Mouse (Mus musculus) skeletal muscle tissue, adult 2 months (tissue): Measurements from ENCODE around the gene Map4.

Experiments
- DNase-seq: peaks from one replicate; pipeline ENCODE4 v3.0.0-alpha.2; 2012; ENCODE audit warnings: low read depth, low spot score

Map4 gene

GRCm38 (mm10) chr9:109997441-109997840 is 66.2 kb downstream of the Map4 start:
- no peak for DNase-seq

DNA sequence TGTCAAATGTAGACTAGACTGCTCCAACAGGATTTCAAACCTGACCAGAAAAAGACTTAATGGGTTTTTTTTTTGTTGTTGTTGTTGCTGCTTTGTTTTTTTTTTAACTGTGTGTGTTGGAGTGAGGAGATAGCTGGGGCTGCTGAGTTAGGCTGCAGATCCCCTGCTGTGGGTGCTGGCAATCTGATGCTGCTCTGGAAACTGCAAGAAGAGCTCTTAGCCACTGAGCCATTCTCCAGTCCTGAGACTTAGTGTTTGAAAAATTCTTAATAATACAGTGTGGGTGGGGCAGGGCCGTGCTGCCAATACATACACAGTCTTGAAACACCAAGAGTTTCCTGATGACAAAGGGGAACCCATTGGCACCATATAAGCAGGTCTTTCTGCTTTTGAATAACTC is 70.7 kb downstream of the Map4 start:
- DNase-seq: no peak

DNA sequence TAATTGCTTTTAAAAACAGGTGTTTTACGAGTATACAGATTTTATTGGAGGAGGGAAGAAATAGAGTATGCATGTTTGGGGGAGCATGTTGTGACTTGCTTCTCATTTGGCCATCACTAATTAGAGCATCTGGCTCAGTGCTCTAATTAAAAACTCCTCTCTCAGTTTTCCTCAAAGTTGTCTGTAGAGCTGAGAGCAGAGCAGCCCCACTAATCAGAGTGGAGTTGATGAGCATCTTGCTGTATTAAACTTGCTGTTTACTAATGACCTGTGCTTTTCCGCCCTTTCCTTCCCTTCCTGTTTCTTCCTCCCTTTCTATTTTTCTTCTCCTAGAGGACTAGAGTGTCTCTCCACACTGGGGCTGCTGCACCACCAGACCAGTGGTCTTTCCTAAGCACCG is 71.2 kb downstream of the Map4 start:
- no peak for DNase-seq

DNA sequence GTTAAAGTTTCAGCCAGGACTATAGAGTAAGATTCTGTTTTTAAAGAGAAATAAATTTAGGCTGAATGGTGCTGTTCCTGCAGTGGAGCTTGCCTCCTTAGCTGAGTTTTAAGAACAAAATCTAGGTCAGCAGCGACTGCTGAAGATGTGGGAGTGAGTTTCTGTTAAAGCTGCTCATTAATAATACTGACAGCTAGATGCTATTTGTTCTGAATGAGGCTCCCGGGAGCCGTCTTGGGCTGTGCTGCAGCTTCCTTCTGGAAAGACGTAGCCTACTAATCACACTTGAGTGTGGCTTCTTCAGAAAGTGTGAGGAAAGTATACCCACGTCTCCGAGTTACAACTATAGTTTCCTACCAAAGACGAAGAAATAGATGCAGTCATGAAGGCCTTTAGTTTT is 88.0 kb downstream of the Map4 start:
- no peak for DNase-seq

GRCm38 (mm10) chr9:110020405-110020804 is 89.1 kb downstream of the Map4 start:
- no peak for DNase-seq

DNA sequence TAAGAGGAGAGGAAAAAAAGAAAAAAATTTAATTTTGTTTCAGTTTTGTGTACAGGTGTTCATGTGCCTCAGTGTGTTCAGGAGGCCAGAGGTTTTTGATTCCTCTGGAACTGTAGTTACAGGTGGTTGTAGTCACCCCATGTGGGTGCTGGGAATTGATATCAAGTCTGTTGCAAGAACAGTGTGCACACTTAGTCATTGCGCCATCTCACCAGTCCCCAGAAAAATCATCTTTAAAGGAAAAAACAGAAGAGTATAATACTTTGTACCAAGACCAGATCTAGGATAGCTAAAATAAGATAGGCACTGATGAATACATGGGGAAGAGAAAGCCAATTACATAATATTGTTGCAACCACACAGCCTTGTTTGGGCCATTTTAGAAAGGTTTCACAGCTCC is 90.2 kb downstream of the Map4 start:
- DNase-seq: no peak

DNA sequence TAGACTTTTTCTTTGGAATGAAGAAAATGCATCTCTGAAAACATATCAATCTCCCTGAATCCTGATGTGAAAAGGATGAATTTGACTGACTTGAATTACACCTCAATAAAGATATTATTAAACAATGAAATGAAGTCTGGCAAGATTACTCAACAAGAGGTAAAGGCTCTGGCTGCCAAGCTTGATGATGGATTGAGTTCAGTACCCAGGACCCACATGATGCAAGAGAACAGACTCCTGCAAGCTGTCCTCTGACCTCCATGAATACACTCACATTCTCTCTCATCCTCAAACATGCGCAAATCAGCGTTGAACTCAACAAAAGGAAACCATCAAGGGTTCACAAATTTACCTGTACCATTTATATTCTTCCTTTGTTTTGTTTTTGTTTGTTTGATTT is 90.9 kb downstream of the Map4 start:
- no peak for DNase-seq

- DNase-seq: no peak
Measured at GRCm38 (mm10) chr9:110035091-110035490, 103.8 kb downstream of the Map4 start.

GRCm38 (mm10) chr9:110037895-110038294 is 106.6 kb downstream of the Map4 start:
- no peak for DNase-seq

DNA sequence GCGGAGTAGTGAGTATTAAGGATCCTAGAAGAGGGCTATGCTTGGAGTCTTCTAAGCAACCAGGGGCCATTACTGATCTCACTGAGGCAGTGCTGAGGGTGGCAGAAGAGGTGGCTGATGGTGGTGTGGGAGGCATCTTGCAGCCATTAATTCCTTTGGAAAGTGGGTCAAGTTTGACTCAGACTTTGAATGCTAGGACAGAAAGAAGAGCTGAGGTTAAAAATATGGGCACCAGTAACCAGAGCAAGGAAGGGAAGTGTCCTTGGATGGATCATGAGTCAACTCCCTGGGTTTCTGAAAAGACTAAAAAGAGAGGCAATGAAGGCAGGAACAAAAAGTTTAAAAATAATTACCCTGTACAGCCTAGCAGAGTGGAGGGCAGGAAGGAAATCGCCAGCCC is 107.2 kb downstream of the Map4 start:
- no peak for DNase-seq

GRCm38 (mm10) chr9:110044373-110044772 is 113.1 kb downstream of the Map4 start:
- no peak for DNase-seq

DNA sequence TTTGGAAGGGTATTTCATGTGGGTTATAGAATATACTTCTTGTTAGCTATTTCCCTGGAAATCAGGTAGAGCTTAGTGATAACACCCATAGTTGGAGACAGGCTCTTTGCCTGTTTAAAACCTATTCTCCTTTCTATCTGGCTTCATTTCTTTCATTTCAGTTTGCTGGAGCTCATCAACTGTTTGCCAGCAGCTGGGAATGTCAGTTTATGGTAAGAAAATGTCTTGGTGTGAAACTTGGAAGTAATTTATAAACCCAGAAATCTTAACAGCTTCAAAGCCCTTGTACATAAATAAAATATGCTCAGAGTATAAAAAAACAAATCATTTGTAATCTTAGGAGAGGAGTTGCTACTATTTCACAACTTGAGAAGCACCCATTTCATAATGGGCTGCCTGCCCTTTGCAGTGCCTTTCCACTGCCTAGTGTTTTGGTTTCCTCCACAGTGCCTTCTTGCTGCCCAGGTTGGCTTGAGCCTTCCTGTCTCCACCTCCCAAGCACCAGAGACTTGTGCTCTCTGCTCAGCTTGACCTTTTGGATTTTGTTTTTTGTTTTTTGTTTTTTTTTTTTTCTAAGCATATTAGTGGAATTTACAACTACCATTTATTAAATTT is 114.6 kb downstream of the Map4 start:
- DNase-seq: no peak

DNA sequence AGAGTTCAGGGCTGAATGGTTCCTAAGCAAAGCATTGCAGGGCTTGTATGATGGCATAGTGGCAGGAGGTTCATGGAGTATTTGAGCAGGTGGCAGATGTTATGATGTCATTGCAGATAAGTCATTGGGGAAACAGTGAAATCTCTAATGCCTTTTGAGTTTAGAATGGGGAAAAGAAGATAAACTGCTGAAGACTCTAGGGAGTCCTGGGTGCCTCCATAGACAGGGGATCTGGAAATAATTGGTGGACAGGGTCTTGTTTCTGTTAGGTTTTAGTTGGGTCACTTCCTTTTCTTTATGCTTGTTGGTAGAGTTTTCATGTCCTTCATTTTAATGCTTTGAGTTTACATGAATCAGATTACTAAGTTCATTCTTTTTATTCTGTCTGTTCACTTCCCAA is 116.0 kb downstream of the Map4 start:
- DNase-seq: no peak

DNA sequence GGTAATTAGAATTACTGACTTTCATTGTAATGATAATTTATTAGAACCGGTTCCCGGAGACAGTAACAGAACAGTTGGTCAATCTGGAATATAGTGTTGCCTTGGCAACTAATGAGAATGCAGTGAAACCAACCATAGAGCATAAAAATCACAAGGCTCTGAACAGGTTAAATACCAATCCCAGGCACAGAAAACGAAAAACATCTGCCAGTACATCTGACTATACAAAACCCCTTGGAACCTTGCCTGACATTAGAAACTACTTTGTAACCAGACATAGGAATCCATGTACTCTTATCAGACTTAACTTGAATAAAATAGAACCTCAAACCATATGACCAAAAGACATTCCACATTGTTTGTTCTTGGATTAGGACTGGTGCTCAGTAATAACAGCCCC is 116.6 kb downstream of the Map4 start:
- DNase-seq: no peak

GRCm38 (mm10) chr9:110051184-110051583 is 119.9 kb downstream of the Map4 start:
- no peak for DNase-seq

DNA sequence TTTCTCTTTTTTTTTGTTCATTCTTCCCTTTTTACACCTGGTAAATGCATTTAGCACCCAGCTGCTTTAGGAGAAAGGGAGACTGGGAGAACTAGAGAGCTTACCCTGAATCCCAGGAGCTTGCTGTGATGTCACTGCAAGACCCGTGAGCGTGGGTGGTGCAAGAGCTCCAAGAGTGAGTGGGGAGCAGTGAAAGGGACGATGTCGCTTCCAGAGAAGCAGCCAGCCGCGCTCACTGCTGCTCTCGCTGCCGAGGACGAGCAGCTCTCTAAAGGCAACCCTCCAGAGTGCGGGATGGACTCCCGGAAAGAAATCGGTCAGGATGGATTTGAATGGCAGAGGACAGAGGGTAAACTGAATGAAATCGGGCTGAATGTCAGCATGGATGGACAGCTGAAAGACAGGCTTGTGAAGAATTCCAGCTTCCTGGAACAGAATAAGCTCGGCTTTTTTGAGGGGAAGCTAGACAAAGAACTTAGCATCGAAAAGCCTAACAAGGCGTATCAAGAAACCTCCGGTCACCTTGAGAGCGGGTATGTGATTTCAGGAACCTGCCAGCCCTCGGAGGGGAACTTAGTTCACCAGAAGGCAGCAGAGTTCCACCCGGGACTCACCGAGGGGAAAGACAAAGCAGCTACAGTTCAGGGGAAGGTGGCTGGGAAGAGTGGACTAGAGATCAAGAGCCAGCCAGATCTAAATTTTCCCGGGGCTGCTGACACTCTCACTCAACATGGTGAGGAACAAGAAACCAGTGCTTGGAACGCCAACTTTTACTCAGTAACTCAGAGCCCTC is 120.8 kb downstream of the Map4 start:
- no peak for DNase-seq

DNA sequence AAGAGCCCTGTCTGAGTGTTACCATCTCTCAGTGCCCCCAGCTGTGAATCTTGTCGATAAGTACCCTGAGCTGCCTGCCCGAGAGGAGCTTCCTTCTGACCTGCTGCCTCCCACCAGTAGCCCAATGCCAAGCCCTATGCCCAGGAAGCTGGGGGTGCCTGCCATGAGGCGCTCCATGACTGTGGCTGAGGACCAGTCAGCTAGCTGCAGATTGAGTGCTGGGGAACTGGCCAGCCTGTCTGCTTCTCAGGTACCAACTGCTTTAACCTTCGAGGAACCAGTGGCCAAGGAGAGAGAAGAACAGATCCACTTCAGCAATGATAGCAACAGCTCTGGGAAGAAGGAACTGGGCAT is 121.7 kb downstream of the Map4 start:
- DNase-seq: peak; percentile 27

DNA sequence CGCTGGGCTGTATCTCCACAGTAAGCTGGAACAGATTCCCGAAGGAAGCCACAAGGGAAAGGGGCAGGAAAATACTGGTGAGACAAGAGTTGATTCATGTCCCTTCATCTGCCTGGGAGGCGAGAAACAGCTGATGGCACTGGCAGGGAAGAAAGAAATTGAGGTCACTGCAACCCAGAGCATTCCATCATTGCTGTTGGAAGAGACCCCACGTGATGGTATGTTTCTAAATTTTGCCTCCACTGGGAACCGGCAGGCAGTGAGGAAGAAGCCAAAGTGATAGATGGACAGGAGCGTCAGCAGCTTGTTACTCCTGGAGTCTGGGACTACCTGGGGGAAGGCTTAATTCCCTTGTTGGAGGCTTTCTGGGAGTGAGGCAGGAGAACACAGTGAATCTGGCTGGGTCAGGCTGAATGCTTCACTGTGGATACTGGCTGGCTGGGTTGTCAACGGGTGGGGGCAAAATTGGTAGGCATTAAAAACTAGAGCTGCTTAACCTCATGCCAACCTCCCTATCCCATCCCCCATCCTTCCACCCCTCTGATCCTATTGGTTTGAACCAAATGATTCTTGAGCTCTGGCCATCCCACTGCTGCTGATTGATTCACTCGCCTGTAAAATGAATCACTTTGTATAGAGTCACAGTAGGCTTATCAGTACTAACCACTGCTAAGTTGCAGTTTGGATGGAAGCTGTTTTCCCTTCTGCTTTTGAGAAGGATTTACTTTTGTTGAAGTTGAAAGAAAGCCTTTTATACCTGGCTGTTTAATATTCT is 122.2 kb downstream of the Map4 start:
- peak; percentile 56 for DNase-seq

DNA sequence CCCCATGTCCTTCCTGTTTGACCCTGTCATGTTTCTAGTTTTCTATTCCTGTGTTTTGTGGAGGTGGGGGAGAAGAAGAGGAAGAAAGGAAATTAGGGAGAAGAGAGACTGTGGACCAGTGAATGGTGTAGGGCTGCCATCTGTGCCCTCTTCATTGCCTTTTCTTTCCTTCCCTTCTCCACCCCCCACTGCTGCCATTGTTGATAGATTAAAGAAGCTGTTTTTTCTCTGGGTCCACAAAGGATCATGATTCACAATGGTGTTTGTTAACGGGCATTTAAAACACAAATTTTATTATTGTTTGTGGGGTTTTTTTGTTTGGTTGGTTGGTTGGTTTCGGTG is 122.8 kb downstream of the Map4 start:
- no peak for DNase-seq

- DNase-seq: no peak
Measured at GRCm38 (mm10) chr9:110054781-110055180, 123.5 kb downstream of the Map4 start.

DNA sequence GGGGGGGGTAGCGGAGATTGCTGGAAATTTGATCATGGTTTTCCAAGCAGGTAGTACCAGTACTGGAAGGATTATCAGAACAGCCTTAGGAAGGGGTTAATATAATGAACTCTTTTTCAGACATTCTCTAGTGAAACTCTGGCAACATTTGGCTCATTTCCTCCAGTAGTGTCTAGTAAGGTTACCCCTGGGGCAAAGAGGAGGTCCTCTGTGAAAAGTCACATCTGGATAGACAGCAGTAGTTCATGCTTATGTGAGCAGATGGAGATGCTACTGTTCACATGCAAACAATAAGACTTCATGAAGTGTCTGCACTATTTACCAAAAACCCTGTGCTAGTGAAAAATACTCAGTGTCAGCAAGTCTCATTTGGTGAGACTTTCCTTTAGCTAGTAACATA is 125.9 kb downstream of the Map4 start:
- DNase-seq: no peak

DNA sequence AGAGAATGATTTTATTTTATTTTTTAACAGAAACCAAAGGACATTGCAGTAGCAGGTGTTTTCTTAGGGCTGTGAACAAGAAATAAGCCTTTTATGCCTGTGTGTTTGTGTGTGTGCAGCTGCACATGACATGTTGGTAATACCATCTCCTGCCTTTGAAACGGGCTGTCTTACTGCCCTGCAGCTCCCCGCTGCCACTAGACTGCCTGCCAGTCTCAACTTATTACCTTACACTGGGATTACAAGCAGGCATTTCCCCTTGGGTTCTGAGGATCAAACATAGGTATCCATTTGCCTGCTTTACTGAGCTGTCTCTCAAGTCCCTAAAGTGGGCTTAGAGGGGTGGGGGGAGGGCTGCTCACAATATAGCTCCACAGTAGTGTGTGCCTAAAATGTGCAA is 129.5 kb downstream of the Map4 start:
- DNase-seq: no peak

GRCm38 (mm10) chr9:110062405-110062804 is 131.1 kb downstream of the Map4 start:
- DNase-seq: no peak
